Mouse (Mus musculus): ENCODE results near the gene Ldb2.

- no peak for TF ChIP-seq CTCF (IDR thresholded peaks at IDR 0.05; ENCODE audit: low read depth)
- no peak for TF ChIP-seq EP300 (IDR thresholded peaks at IDR 0.05; ENCODE audit: low read depth)
These were observed 294.7 kb downstream of the Ldb2 start for GRCm38 (mm10) chr5:44504786-44505185.
